Mouse (Mus musculus): ENCODE data around the gene Frmd6. TPM values are rescaled to one million over a fixed set of nuclear protein-coding genes. Genes with fewer than 3 reads are reported as not detected.
A peak's percentile ranks its signal among the peaks of the same experiment; 100 is the strongest.

Frmd6 gene
- polyA plus RNA-seq, 1 experiment from 2014 or later: 34.9 TPM

GRCm38 (mm10) chr12:70832216-70832998 is 7.1 kb downstream of the Frmd6 start:
- ATAC-seq (ENCODE audit: borderline replicate concordance, extremely low read depth, low FRiP score, low TSS enrichment): no peak
- Histone ChIP-seq H3K27ac (no peak overlapping the region), H3K4me2 (no peak overlapping the region), H3K27me3 (no peaks in the 10 kb centered on the region), H3K9ac (no peak overlapping the region), H3K4me3 (no peak overlapping the region), H3K36me3 (no peaks in the 10 kb centered on the region), H3K9me3 (no peaks in the 10 kb centered on the region), H3K4me1 (peaks cover 37% of the 10 kb centered on the region)
- 46% methylated on average over 4 of the region's 4 CpGs for WGBS

- H3K4me3 ChIP-seq: no peak overlapping the region
- no peak overlapping the region for H3K27ac ChIP-seq
- H3K9ac ChIP-seq: no peak overlapping the region
- no peaks in the 10 kb centered on the region for H3K9me3 ChIP-seq
- 90% methylated on average over 3 of the region's 3 CpGs for WGBS
- peaks cover 41% of the 10 kb centered on the region for H3K4me1 ChIP-seq
- no peak overlapping the region for H3K4me2 ChIP-seq
- H3K36me3 ChIP-seq: no peaks in the 10 kb centered on the region
- no peak for ATAC-seq (ENCODE audit: borderline replicate concordance, extremely low read depth, low FRiP score, low TSS enrichment)
- H3K27me3 ChIP-seq: no peaks in the 10 kb centered on the region
Observed at GRCm38 (mm10) chr12:70833050-70833449, 7.7 kb downstream of the Frmd6 start.

GRCm38 (mm10) chr12:70834043-70834442 is 8.7 kb downstream of the Frmd6 start:
- H3K27me3 ChIP-seq: no peaks in the 10 kb centered on the region
- H3K4me2 ChIP-seq: no peak overlapping the region
- H3K4me1 ChIP-seq: peaks cover 44% of the 10 kb centered on the region
- H3K9me3 ChIP-seq: no peaks in the 10 kb centered on the region
- H3K4me3 ChIP-seq: no peak overlapping the region
- H3K27ac ChIP-seq: no peak overlapping the region
- no peaks in the 10 kb centered on the region for H3K36me3 ChIP-seq
- WGBS: 57% methylated on average over 4 of the region's 4 CpGs
- no peak for ATAC-seq (ENCODE audit: borderline replicate concordance, extremely low read depth, low FRiP score, low TSS enrichment)
- no peak overlapping the region for H3K9ac ChIP-seq

GRCm38 (mm10) chr12:70835004-70835403 is 9.7 kb downstream of the Frmd6 start:
- no peaks in the 10 kb centered on the region for H3K36me3 ChIP-seq
- no peak overlapping the region for H3K4me2 ChIP-seq
- ATAC-seq (ENCODE audit: borderline replicate concordance, extremely low read depth, low FRiP score, low TSS enrichment): no peak
- no peak overlapping the region for H3K4me3 ChIP-seq
- WGBS: 66% methylated on average over 5 of the region's 5 CpGs
- H3K4me1 ChIP-seq: peaks cover 39% of the 10 kb centered on the region
- H3K27ac ChIP-seq: no peak overlapping the region
- H3K9me3 ChIP-seq: no peaks in the 10 kb centered on the region
- no peaks in the 10 kb centered on the region for H3K27me3 ChIP-seq
- H3K9ac ChIP-seq: no peak overlapping the region

- ATAC-seq (ENCODE audit: borderline replicate concordance, extremely low read depth, low FRiP score, low TSS enrichment): no peak
- Histone ChIP-seq H3K27me3 (no peaks in the 10 kb centered on the region), H3K4me1 (peaks cover 29% of the 10 kb centered on the region), H3K27ac (no peak overlapping the region), H3K4me2 (no peak overlapping the region), H3K36me3 (no peaks in the 10 kb centered on the region), H3K4me3 (no peak overlapping the region), H3K9ac (no peak overlapping the region), H3K9me3 (no peaks in the 10 kb centered on the region)
- 54% methylated on average over 12 of the region's 12 CpGs for WGBS
Observed at GRCm38 (mm10) chr12:70837792-70838321, 12.5 kb downstream of the Frmd6 start.

GRCm38 (mm10) chr12:70845371-70845770 is 20.1 kb downstream of the Frmd6 start:
- 80% methylated on average over 2 of the region's 2 CpGs for WGBS
- ATAC-seq (ENCODE audit: borderline replicate concordance, extremely low read depth, low FRiP score, low TSS enrichment): no peak
- Histone ChIP-seq H3K9ac (no peak overlapping the region), H3K4me2 (no peak overlapping the region), H3K27me3 (no peaks in the 10 kb centered on the region), H3K27ac (no peak overlapping the region), H3K4me1 (peaks cover 4% of the 10 kb centered on the region; the same call in 1 of the 2 replicates), H3K36me3 (no peaks in the 10 kb centered on the region), H3K9me3 (no peaks in the 10 kb centered on the region), H3K4me3 (no peak overlapping the region)

- no peak overlapping the region for H3K4me2 ChIP-seq
- no peak overlapping the region for H3K9ac ChIP-seq
- no peaks in the 10 kb centered on the region for H3K27me3 ChIP-seq
- ATAC-seq (ENCODE audit: borderline replicate concordance, extremely low read depth, low FRiP score, low TSS enrichment): no peak
- H3K27ac ChIP-seq: no peak overlapping the region
- peaks cover 15% of the 10 kb centered on the region; the same call in 1 of the 2 replicates for H3K4me1 ChIP-seq
- H3K36me3 ChIP-seq: no peaks in the 10 kb centered on the region
- no peak overlapping the region for H3K4me3 ChIP-seq
- WGBS: 86% methylated on average over 9 of the region's 9 CpGs
- no peaks in the 10 kb centered on the region for H3K9me3 ChIP-seq
Observed at GRCm38 (mm10) chr12:70849024-70849423, 23.7 kb downstream of the Frmd6 start.

GRCm38 (mm10) chr12:70849517-70850291 is 24.4 kb downstream of the Frmd6 start:
- H3K27ac ChIP-seq: no peak overlapping the region
- no peak overlapping the region for H3K4me3 ChIP-seq
- H3K9me3 ChIP-seq: no peaks in the 10 kb centered on the region
- no peaks in the 10 kb centered on the region for H3K36me3 ChIP-seq
- WGBS: 68% methylated on average over 11 of the region's 11 CpGs
- no peak for ATAC-seq (ENCODE audit: borderline replicate concordance, extremely low read depth, low FRiP score, low TSS enrichment)
- no peaks in the 10 kb centered on the region for H3K27me3 ChIP-seq
- H3K4me1 ChIP-seq: peaks cover 19% of the 10 kb centered on the region; the same call in 1 of the 2 replicates
- no peak overlapping the region for H3K4me2 ChIP-seq
- no peak overlapping the region for H3K9ac ChIP-seq

GRCm38 (mm10) chr12:70851342-70851960 is 26.1 kb downstream of the Frmd6 start:
- Histone ChIP-seq H3K4me2 (no peak overlapping the region), H3K36me3 (no peaks in the 10 kb centered on the region), H3K9ac (no peak overlapping the region), H3K27ac (no peak overlapping the region), H3K4me1 (peaks cover 19% of the 10 kb centered on the region; the same call in 1 of the 2 replicates), H3K9me3 (no peaks in the 10 kb centered on the region), H3K27me3 (no peaks in the 10 kb centered on the region), H3K4me3 (no peak overlapping the region)
- 48% methylated on average over 7 of the region's 7 CpGs for whole genome bisulfite sequencing
- ATAC-seq (ENCODE audit: borderline replicate concordance, extremely low read depth, low FRiP score, low TSS enrichment): no peak

- H3K9me3 ChIP-seq: no peaks in the 10 kb centered on the region
- 49% methylated on average over 6 of the region's 6 CpGs for WGBS
- H3K36me3 ChIP-seq: no peaks in the 10 kb centered on the region
- no peak overlapping the region for H3K4me2 ChIP-seq
- H3K4me3 ChIP-seq: no peak overlapping the region
- 0 out of 2 replicates have a peak overlapping the region, but pooled peaks have one; percentile 17 for H3K27ac ChIP-seq
- H3K4me1 ChIP-seq: peaks cover 19% of the 10 kb centered on the region; the same call in 1 of the 2 replicates
- H3K9ac ChIP-seq: no peak overlapping the region
- no peak for ATAC-seq (ENCODE audit: borderline replicate concordance, extremely low read depth, low FRiP score, low TSS enrichment)
- H3K27me3 ChIP-seq: no peaks in the 10 kb centered on the region
Observed at GRCm38 (mm10) chr12:70853026-70853425, 27.7 kb downstream of the Frmd6 start.

- Histone ChIP-seq H3K27me3 (no peaks in the 10 kb centered on the region), H3K4me1 (peaks cover 16% of the 10 kb centered on the region; the same call in 1 of the 2 replicates), H3K27ac (no peak overlapping the region), H3K4me2 (no peak overlapping the region), H3K36me3 (no peaks in the 10 kb centered on the region), H3K9ac (no peak overlapping the region), H3K4me3 (no peak overlapping the region), H3K9me3 (no peaks in the 10 kb centered on the region)
- no peak for ATAC-seq (ENCODE audit: borderline replicate concordance, extremely low read depth, low FRiP score, low TSS enrichment)
- WGBS: 74% methylated on average over 6 of the region's 6 CpGs
Observed at GRCm38 (mm10) chr12:70855678-70856077, 30.4 kb downstream of the Frmd6 start.
